Mouse (Mus musculus): ENCODE measurements around the gene Ddx21.

DNA sequence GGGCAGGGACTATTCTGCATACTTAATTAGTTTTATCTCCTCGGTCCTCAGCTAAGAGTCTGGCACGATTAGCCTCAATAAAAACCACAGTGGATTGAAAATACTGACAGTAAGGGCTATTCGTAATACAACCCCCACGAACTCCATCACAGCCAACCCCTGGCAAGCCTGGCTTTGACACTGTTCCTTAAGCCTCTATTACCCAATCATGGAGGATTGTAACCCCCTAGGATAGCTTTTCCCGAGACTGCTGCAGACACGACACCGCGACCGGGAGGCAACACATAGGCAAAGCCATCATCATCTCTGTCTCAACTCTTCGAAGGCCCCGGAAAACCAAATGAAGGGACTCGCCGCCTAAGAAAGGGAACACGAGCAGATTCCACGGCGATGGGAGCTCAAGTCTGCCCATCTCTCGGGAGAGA, 48.3 kb upstream of the Ddx21 start:
- TF ChIP-seq CTCF (IDR thresholded peaks at IDR 0.05; ENCODE audit: extremely low read depth, insufficient read length, insufficient replicate concordance, low read depth, low read length) (no peak), POLR2A (IDR thresholded peaks at IDR 0.05; ENCODE audit: low read depth, low read length) (no peak)

Measured in small intestine, adult 2 months (tissue).